Mouse (Mus musculus) kidney, embryonic 16.5 days (tissue): ENCODE measurements at regions not wholly inside any gene's neighbourhood (a gene's known extent, or its start where the extent isn't known, plus 50 kb on each side); places are given as distances from the start of the nearest gene placed in this dataset.

ENCODE experiments used
- ATAC-seq: fragments of 200-750 bp; cut with Nextera tagmentation; 2 replicates; pipeline ENCODE4 v1.8.0; 2017; ENCODE audit warnings: moderate TSS enrichment; ENCODE audit not compliant: low FRiP score, low TSS enrichment
- H3K27ac ChIP-seq: fragments of 300-500 bp; sonication (generic); 2 replicates; pipeline ENCODE4 v1.5.1; 2014; ENCODE audit warnings: low read length
- H3K27me3 ChIP-seq: fragments of 300-500 bp; sonication (generic); 2 replicates; pipeline ENCODE4 v1.6.1; 2014; ENCODE audit warnings: low read length, control low read depth, mixed read lengths; ENCODE audit not compliant: insufficient read depth
- H3K36me3 ChIP-seq: fragments of 300-500 bp; sonication (generic); 2 replicates; pipeline ENCODE4 v1.6.1; 2014; ENCODE audit warnings: low read length, control low read depth, mixed read lengths; ENCODE audit not compliant: insufficient read depth
- H3K4me1 ChIP-seq: fragments of 300-500 bp; sonication (generic); 2 replicates; pipeline ENCODE4 v1.6.1; 2014; ENCODE audit warnings: low read length, control low read depth, mixed read lengths; ENCODE audit not compliant: insufficient read depth
- H3K4me2 ChIP-seq: fragments of 300-500 bp; sonication (generic); replicated peaks from 2 replicates; pipeline ENCODE4 v1.6.1; 2014; ENCODE audit warnings: low read depth, low read length
- H3K4me3 ChIP-seq: fragments of 300-500 bp; sonication (generic); 2 replicates; pipeline ENCODE4 v1.5.1; 2014; ENCODE audit warnings: mild to moderate bottlenecking, low read length
- H3K9ac ChIP-seq: fragments of 300-500 bp; sonication (generic); replicated peaks from 2 replicates; pipeline ENCODE4 v1.6.1; 2014; ENCODE audit warnings: low read length
- H3K9me3 ChIP-seq: fragments of 300-500 bp; sonication (generic); 2 replicates; pipeline ENCODE4 v1.6.1; 2016; ENCODE audit warnings: low read length, control low read depth
- WGBS: fragments of 180-500 bp; shearing (Covaris S2); extraction: QIAGEN DNeasy Blood & Tissue Kit; methylation state at CpG from one replicate; pipeline ENCODE4 v1.1.7; 2014; 5-methylcytosine and 5-hydroxymethylcytosine counted together

DNA sequence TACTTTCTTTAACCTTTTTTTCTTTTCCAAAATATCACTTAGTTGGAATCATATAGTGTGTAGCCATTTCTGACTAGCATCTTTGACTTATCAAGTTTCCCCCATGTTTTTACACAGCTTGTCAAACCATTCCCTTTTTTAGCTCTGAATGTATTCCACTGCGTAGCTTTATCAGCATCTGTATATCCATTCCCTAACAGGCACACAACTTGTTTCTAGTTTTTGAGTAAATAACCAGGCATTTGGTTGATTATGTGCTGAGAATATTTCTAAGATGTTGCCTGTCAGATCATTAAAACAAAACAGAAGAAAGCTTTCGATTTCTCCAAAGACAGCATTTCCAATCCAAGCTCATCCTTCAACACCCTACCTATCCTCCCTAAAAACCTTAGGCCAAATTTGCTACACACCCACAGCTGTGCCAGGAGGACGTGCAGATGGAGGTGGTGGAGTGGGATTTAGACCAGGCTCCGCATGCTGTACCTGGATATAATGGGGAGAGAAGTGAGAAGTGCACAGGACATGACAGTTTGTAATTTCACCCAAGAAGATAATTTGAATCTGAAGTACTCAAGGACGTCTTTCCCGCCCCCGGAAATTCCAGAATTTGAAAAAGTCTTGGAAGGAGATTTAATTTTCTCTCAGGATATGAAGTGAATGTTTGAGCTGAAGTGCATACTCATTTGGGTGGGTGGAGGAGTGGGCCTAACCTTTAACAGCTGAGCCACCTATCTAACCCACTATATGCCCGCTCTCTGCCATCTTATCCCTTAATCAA is 54.8 kb upstream of the Rgs4 start:
- no peak for ATAC-seq
- Histone ChIP-seq H3K27me3 (no peaks in the 10 kb centered on the region), H3K4me1 (no peaks in the 10 kb centered on the region), H3K9ac (no peak overlapping the region), H3K36me3 (no peaks in the 10 kb centered on the region), H3K9me3 (no peaks in the 10 kb centered on the region), H3K4me3 (no peak overlapping the region), H3K27ac (no peak overlapping the region), H3K4me2 (no peak overlapping the region)
- 83% methylated on average over 8 of the region's 8 CpGs for WGBS
